Mouse (Mus musculus) hindbrain, embryonic 11.5 days (tissue): Measurements from ENCODE around the gene Pnrc1. TPM values are rescaled to one million over a fixed set of nuclear protein-coding genes. Genes with fewer than 3 reads are reported as not detected.

Experiments used
- ATAC-seq: fragments of 200-750 bp; cut with Nextera tagmentation; 2 replicates; pipeline ENCODE4 v1.8.0; 2017; ENCODE audit warnings: mild to moderate bottlenecking, moderate TSS enrichment, moderate library complexity; ENCODE audit not compliant: low FRiP score
- DNase-seq: peaks from one replicate; pipeline ENCODE4 v3.0.0-alpha.2; 2015; ENCODE audit warnings: low spot score
- H3K27ac ChIP-seq: fragments of 300-500 bp; sonication (generic); 2 replicates; pipeline ENCODE4 v1.5.1; 2014; ENCODE audit warnings: mild to moderate bottlenecking, low read depth, low read length
- H3K27me3 ChIP-seq: fragments of 300-500 bp; sonication (generic); 2 replicates; pipeline ENCODE4 v1.6.1; 2014; ENCODE audit warnings: mild to moderate bottlenecking, low read length, moderate library complexity, mixed read lengths; ENCODE audit not compliant: control insufficient read depth, insufficient read depth
- H3K36me3 ChIP-seq: fragments of 300-500 bp; sonication (generic); 2 replicates; pipeline ENCODE4 v1.6.1; 2014; ENCODE audit warnings: mild to moderate bottlenecking, low read length, moderate library complexity, mixed read lengths; ENCODE audit not compliant: control insufficient read depth, insufficient read depth
- H3K4me1 ChIP-seq: fragments of 300-500 bp; sonication (generic); replicated peaks from 2 replicates; pipeline ENCODE4 v1.6.1; 2014; ENCODE audit warnings: low read length, mixed read lengths; ENCODE audit not compliant: control insufficient read depth, insufficient read depth
- H3K4me2 ChIP-seq: fragments of 300-500 bp; sonication (generic); replicated peaks from 2 replicates; pipeline ENCODE4 v1.6.1; 2014; ENCODE audit warnings: mild to moderate bottlenecking, low read depth, low read length
- H3K4me3 ChIP-seq: fragments of 300-500 bp; sonication (generic); 2 replicates; pipeline ENCODE4 v1.5.1; 2014; ENCODE audit warnings: low read depth, low read length
- H3K9ac ChIP-seq: fragments of 300-500 bp; sonication (generic); 2 replicates; pipeline ENCODE4 v1.6.1; 2014; ENCODE audit warnings: low read depth, low read length
- H3K9me3 ChIP-seq: fragments of 300-500 bp; sonication (generic); 2 replicates; pipeline ENCODE4 v1.6.1; 2016; ENCODE audit warnings: low read length; ENCODE audit not compliant: control insufficient read depth
- WGBS: fragments of 180-500 bp; shearing (Covaris S2); extraction: QIAGEN DNeasy Blood & Tissue Kit; methylation state at CpG from one replicate; pipeline ENCODE4 v1.1.7; 2014; 5-methylcytosine and 5-hydroxymethylcytosine counted together
- polyA plus RNA-seq: library from polyadenylated mRNA; unstranded; fragments of >200 nt; fragmentation: Nextera tagmentation; extraction: Ambion mirVana; gene quantifications from 2 replicates; pipeline ENCODE4 v1.2.1, GENCODE M21; 2014

The Pnrc1 gene
- polyA plus RNA-seq, 1 experiment from 2014 or later, result 84.3 TPM

- Histone ChIP-seq H3K4me1 (no peaks in the 10 kb centered on the region), H3K9ac (no peak overlapping the region), H3K9me3 (no peaks in the 10 kb centered on the region), H3K27me3 (no peaks in the 10 kb centered on the region), H3K4me2 (no peak overlapping the region), H3K27ac (no peak overlapping the region), H3K4me3 (no peak overlapping the region), H3K36me3 (no peaks in the 10 kb centered on the region)
- ATAC-seq (no peak), DNase-seq (no peak)
- WGBS, result 67% methylated on average over 2 of the region's 2 CpGs
These were observed 82.4 kb downstream of the Pnrc1 start for GRCm38 (mm10) chr4:33207551-33207950.

- Histone ChIP-seq H3K9me3 (no peaks in the 10 kb centered on the region; the same call in 1 of the 2 replicates), H3K27ac (no peak overlapping the region), H3K4me3 (no peak overlapping the region), H3K4me2 (no peak overlapping the region), H3K36me3 (no peaks in the 10 kb centered on the region), H3K9ac (no peak overlapping the region), H3K4me1 (no peaks in the 10 kb centered on the region), H3K27me3 (no peaks in the 10 kb centered on the region)
- ATAC-seq (0 out of 2 replicates have a peak, but pooled peaks have one; percentile 39), DNase-seq (peak; percentile 78)
- WGBS, result 1% methylated on average over 4 of the region's 4 CpGs
These were observed 85.3 kb downstream of the Pnrc1 start for GRCm38 (mm10) chr4:33204682-33205081.

GRCm38 (mm10) chr4:33198117-33198516, 91.8 kb downstream of the Pnrc1 start:
- ATAC-seq, result no peak
- H3K9ac ChIP-seq, result no peak overlapping the region
- 7% methylated on average over 2 of the region's 2 CpGs for WGBS

More at GRCm38 (mm10) chr4:33198117-33198516, 91.8 kb downstream of the Pnrc1 start:
- H3K27me3 ChIP-seq, result no peaks in the 10 kb centered on the region
- H3K4me2 ChIP-seq, result no peak overlapping the region
- H3K36me3 ChIP-seq, result no peaks in the 10 kb centered on the region
- H3K9me3 ChIP-seq, result no peaks in the 10 kb centered on the region; the same call in 1 of the 2 replicates
- H3K4me3 ChIP-seq, result no peak overlapping the region
- no peaks in the 10 kb centered on the region for H3K4me1 ChIP-seq
- H3K27ac ChIP-seq, result no peak overlapping the region
- DNase-seq, result no peak

Other genes starting within 250 kb of the Pnrc1 start
- 0.39 TPM in 1 of 2 replicates, not detected in the other for gene Gabrr2, start 227.2 kb downstream of the Pnrc1 start, polyA plus RNA-seq
- not detected in 2 replicates for gene Gabrr1, start 157.6 kb downstream of the Pnrc1 start, polyA plus RNA-seq
- gene Pm20d2, start 100.4 kb downstream of the Pnrc1 start, polyA plus RNA-seq, result 0.54 and 1.2 TPM in 2 replicates
- 10.4 and 12.9 TPM in 2 replicates for gene Srsf12, start 81.2 kb downstream of the Pnrc1 start, polyA plus RNA-seq
- 37.7 and 39.3 TPM in 2 replicates for gene Rngtt, start 20.1 kb upstream of the Pnrc1 start, polyA plus RNA-seq